In genomic region chr6:116193394-116194393, GRCm38 (mm10) we compare ENCODE assay signal across 7 mouse cellular contexts. TPM values are rescaled to one million over a fixed set of nuclear protein-coding genes. Genes with fewer than 3 reads are reported as not detected.
DNase-seq lines count a peak whose midpoint lies in the region; ATAC-seq lines count a peak whose summit lies in the region.

TSS of gene Tmcc1 (minus strand) at chr6:116193486.

- H3K27me3 ChIP-seq in embryonic facial prominence, embryonic 12.5 days, result peaks cover 1% of the 10 kb centered on the region; the same call in 1 of the 2 replicates
- H3K27me3 ChIP-seq in limb, embryonic 11.5 days (ENCODE audit: control insufficient read depth, insufficient read depth, low read length), result no peaks in the 10 kb centered on the region
- H3K27me3 ChIP-seq in midbrain, embryonic 14.5 days (ENCODE audit: control insufficient read depth, insufficient read depth, low read length), result no peaks in the 10 kb centered on the region

- peak within 1 kb of the TSS; percentile 91 for H3K4me3 ChIP-seq in embryonic facial prominence, embryonic 12.5 days
- H3K4me3 ChIP-seq in limb, embryonic 11.5 days (ENCODE audit: low read depth, low read length), result peak within 1 kb of the TSS; percentile 54
- peak within 1 kb of the TSS; percentile 94 for H3K4me3 ChIP-seq in midbrain, embryonic 14.5 days (replicated peaks; ENCODE audit: low read depth, low read length)

- no peaks in the 10 kb centered on the region for H3K36me3 ChIP-seq in embryonic facial prominence, embryonic 12.5 days
- H3K36me3 ChIP-seq in limb, embryonic 11.5 days (ENCODE audit: control insufficient read depth, insufficient read depth, low read length), result no peaks in the 10 kb centered on the region
- no peaks in the 10 kb centered on the region for H3K36me3 ChIP-seq in midbrain, embryonic 14.5 days (ENCODE audit: control insufficient read depth, insufficient read depth, low read length)

- peak within 1 kb of the TSS; percentile 85 for H3K27ac ChIP-seq in embryonic facial prominence, embryonic 12.5 days
- H3K27ac ChIP-seq in limb, embryonic 11.5 days (replicated peaks; ENCODE audit: low read depth, low read length), result 0 out of 2 replicates have a peak within 1 kb of the TSS, but pooled peaks have one; percentile 55
- H3K27ac ChIP-seq in midbrain, embryonic 14.5 days (replicated peaks; ENCODE audit: low read depth, low read length), result peak within 1 kb of the TSS; percentile 89

- no peaks in the 10 kb centered on the region for H3K9me3 ChIP-seq in embryonic facial prominence, embryonic 12.5 days
- H3K9me3 ChIP-seq in limb, embryonic 11.5 days (ENCODE audit: control insufficient read depth, low read length), result no peaks in the 10 kb centered on the region
- no peaks in the 10 kb centered on the region for H3K9me3 ChIP-seq in midbrain, embryonic 14.5 days (ENCODE audit: control insufficient read depth, low read length)

- peaks cover 10% of the 10 kb centered on the region for H3K4me1 ChIP-seq in embryonic facial prominence, embryonic 12.5 days
- peaks cover 2% of the 10 kb centered on the region; the same call in 1 of the 2 replicates for H3K4me1 ChIP-seq in limb, embryonic 11.5 days (ENCODE audit: control insufficient read depth, insufficient read depth, low read length)
- peaks cover 25% of the 10 kb centered on the region for H3K4me1 ChIP-seq in midbrain, embryonic 14.5 days (ENCODE audit: control insufficient read depth, insufficient read depth, low read length)

- peak; percentile 100 for DNase-seq in adrenal gland, postnatal 25 days
- DNase-seq in heart, adult 11 months, result peak; percentile 100
- DNase-seq in kidney, adult 18-20 months, result peak; percentile 99
- DNase-seq in limb, embryonic 11.5 days (ENCODE audit: low spot score), result peak; percentile 99
- DNase-seq in midbrain, embryonic 14.5 days, result peak; percentile 98
- peak; percentile 98 to 99 for DNase-seq in spleen, adult 18-20 months

- WGBS in embryonic facial prominence, embryonic 12.5 days, result under 1% methylated on average over 62 of the region's 68 CpGs
- WGBS in limb, embryonic 11.5 days, result under 1% methylated on average over 59 of the region's 68 CpGs
- WGBS in midbrain, embryonic 14.5 days, result 1% methylated on average over 59 of the region's 68 CpGs

- H3K9ac ChIP-seq in embryonic facial prominence, embryonic 12.5 days, result peak within 1 kb of the TSS; percentile 87
- H3K9ac ChIP-seq in limb, embryonic 11.5 days (ENCODE audit: low read length), result peak within 1 kb of the TSS; percentile 76
- H3K9ac ChIP-seq in midbrain, embryonic 14.5 days (replicated peaks; ENCODE audit: low read length), result peak within 1 kb of the TSS; percentile 92

- peak within 1 kb of the TSS; percentile 74 for H3K4me2 ChIP-seq in embryonic facial prominence, embryonic 12.5 days (replicated peaks)
- peak within 1 kb of the TSS; percentile 67 for H3K4me2 ChIP-seq in limb, embryonic 11.5 days (ENCODE audit: low read depth, severe bottlenecking)
- H3K4me2 ChIP-seq in midbrain, embryonic 14.5 days (ENCODE audit: low read length), result peak within 1 kb of the TSS; percentile 61

- peak; percentile 85 for ATAC-seq in embryonic facial prominence, embryonic 12.5 days (ENCODE audit: insufficient number of reproducible peaks, insufficient read depth, low FRiP score, low TSS enrichment)
- ATAC-seq in limb, embryonic 11.5 days (ENCODE audit: insufficient number of reproducible peaks, low FRiP score, low TSS enrichment, low read depth), result peak; percentile 88
- ATAC-seq in midbrain, embryonic 14.5 days (ENCODE audit: low FRiP score, low TSS enrichment), result peak; percentile 93

RNA-seq across cellular contexts. Expression of gene Tmcc1, which starts in this region (rescaled TPM):
- total RNA-seq in adrenal gland, postnatal 25 days (2021), result 23.9 and 24.6 TPM in 2 replicates
- polyA plus RNA-seq in embryonic facial prominence, embryonic 12.5 days (2016; fragmentation: Nextera tagmentation; extraction: Ambion mirVana), result 19.3 and 19.5 TPM in 2 replicates
- 13.4 and 13.8 TPM in 2 replicates for polyA plus RNA-seq in limb, embryonic 11.5 days (2014; fragmentation: Nextera tagmentation; extraction: Ambion mirVana)
- polyA plus RNA-seq in midbrain, embryonic 14.5 days (2014; fragmentation: Nextera tagmentation; extraction: Ambion mirVana), result 25.8 and 26.2 TPM in 2 replicates

Comparison
In these comparisons a context has a peak if more than half of its experiments do, and no peak if none do; other contexts are left out.
1. Peak in every context shown above with its lines: DNase-seq, ATAC-seq, H3K4me3 ChIP-seq and H3K27ac ChIP-seq.